Mouse (Mus musculus): ENCODE measurements around the gene Gtf2a2.
A peak's percentile ranks its signal among the peaks of the same experiment; 100 is the strongest.

Gene Gtf2a2

DNA sequence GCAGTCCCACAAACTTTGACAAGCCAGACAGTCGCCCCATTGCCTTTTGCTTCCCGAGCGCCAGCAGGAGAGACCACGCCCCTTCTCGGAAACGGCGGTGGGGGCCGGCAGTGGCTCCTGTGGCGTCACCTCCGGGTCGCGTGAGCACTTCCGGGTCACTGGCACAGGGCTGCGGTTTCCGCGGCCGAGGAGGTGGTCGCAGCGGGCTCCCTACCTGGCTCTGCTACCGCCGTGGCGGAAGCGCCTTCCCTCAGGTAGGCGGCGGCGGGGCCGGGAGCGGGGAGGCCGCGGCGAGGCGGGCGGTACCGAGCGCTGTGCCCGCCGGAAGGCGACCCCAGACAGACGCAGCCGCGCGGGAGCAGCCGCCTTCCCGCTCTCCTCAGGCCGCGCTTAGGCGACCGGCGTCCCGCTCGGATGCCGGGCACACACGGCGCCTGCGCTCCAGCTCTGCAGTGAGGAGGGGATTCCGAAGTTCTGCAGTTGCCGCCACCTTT, at the start of gene Gtf2a2:
Gene Gtf2a2 (plus strand): TSS at position 143 of the 494 bp plus-strand sequence.
- peak; percentile 89 to 93 for DNase-seq

DNA sequence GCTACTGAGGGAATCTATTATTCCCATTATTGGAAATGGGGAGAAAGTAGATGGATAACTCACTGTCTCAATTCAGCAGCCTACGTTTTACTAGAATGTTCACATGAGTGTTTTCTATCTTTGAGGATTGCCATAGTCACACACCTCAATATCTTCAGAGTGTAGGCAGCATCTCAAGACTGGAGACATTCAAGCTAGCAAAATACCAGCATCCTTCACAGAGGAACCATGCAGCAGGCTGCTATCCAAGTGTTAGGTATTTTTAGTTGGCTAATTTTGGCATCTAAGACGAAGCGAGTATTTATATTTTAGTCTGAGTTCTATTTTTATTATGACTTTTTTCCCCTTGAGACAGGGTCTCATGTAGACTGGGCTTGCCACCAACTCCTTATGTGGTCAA, 48.0 kb upstream of the Gtf2a2 start:
- no peak for DNase-seq

DNA sequence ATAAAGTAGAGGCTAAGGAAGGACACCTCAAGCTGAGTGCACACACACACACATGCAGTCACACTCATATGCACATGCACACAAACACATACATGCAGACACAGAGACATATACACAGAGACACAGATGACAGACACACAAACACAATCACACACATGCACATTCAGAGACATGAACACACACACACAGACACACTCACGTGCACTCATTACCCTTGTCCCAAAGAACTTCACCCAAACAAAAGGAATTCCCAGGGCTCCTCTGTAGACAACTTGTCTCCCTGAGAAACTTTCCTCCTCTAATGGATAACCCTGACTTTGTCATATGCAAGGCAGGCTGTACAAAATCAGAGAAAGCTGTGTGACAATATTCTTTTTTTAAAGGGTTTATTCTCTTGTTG, 26.8 kb upstream of the Gtf2a2 start:
- no peak for DNase-seq

DNA sequence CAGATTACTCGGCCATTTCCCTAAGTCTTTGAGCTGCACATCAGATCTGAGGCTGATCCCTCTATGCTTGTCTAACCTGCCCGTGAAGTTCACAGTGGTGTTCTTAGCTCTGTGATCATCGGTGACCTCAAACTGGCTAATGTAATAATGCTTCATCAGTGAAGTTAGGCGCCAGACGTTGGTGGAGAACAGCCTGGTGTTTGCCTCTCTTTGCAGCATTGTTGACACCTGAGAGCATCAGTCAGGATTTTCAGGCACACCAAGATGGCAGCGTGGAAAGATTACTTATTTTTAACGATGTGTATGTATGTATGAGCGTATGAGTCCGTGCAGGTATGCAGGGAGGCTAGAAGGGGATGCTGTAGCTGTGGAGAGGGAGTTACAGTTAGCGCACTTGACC, 26.3 kb upstream of the Gtf2a2 start:
- no peak for DNase-seq

DNA sequence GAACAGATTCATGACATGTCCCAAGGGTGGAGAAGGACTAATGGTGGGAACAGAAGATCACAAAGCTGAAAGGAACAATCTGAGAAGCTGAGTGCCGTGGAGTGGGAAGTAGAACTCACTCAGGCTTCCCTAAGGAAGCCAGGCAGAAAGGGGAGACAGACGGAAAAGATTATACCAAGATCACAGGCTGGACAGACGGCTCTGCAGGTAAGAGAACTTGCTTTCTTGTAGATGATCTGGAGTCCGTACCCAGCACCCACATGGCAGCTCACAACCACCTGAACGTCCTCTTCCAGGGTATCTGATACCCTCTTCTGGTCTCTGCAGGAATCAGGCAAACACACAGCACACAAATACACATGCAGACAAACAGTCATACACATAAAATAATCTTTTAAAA, 25.8 kb upstream of the Gtf2a2 start:
- no peak for DNase-seq

DNA sequence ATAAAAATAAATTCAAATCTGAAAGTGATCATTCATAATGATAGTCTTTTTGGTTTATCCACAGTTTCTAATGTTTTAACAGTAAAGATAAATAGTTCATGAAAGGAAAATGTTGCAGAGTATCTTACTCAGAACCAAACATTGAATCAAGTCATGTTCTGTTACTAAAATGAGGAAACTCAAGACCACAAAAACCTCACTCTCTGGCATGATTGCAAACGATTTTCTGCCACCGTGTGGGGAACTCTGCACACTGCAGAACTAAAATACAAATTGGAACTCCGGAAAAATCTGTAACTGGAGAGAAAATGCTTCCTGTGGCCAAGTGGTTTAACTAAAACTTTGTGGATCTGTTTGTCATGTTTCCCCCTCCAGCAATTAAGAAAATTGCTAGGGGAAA, 24.8 kb upstream of the Gtf2a2 start:
- peak; percentile 45 to 57 for DNase-seq

DNA sequence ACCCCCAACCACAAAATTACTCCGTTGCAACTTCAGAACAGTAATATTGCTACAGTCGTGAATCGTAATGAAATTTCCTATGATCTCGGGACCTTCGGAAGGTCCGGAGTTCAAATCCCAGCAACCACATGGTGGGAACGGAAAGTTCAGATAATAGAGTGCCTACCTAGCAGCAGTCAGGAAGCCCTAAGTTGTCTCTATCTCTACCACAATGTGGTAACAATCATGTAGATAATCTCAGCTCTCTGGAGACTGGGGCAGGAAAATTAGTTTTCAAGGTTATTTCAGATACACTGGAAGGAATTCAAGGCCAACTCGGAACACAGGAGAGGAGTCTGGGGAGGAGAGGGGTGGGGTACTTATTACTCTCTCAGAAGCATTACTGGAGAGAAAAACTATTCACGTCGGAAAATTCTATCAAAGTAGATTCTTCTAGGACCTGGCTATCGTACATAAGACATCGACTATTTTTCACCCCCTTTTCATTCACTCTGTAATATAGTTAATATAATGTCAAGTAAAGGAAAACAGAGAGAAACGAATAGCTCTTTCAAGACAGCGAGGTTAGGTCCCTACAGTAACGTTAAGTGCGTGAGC, 23.5 kb upstream of the Gtf2a2 start:
- no peak for DNase-seq

DNA sequence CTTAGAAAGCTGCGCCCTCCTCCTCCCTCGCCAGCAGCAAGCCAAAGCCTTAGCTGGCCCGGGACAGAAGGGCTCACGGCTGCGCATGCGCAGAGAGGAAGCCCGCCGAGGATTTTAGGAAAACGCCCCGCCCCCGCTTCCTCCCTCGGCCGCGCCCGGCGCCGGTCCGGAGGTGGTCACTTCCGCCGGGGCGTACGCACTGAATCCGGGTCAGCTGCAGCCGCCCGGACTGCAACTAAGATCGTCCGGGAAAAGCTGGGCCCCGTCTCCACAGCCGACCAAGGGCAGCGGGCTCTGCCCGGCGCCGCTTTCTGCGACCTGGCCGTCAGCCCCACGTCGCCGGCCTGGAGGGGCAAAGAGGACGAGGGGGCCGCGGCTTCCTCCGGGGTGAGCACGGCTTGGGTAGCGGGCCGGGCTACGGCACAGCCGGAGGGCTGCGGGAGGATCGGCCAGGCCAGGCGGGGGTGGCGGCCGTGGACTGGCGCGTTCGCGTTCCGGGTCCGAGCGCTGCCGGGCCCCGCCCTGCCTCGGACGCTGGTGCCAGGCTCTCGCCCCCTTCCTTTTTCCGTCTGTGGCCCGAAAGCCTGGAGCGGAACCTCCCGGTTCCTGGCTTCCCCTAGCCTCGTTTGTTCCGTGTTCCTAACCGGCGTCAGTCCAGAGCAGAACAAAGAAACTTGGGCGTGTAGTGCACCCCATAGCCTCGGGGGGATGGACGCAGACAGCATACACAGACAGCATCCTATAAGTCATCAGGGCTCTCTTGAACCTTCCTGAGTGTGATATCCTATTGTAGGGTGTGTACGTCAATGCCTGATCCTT, 22.8 kb upstream of the Gtf2a2 start, which contains the start of gene Bnip2:
Gene Bnip2 (plus strand): TSS at position 164 of the 819 bp plus-strand sequence.
- peak; percentile 96 to 98 for DNase-seq

DNA sequence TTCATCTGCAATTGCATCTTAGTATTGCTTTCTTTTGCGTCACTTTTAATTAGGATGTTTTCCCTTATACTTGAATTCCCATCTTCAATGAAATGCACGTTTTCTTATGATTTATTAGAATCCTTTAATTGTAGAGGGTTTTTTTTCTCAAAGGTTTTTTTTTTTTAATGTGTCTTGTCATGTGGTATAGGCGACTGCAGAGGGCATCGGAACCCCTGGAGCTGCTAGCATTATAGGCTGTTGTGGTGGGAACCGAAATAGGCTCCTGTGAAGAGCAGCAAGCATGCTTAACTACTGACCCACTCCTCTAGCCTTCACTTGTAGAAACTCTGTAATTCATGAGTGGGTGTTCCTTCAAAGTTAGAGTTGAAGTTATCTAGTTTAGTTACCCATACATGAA, 22.0 kb upstream of the Gtf2a2 start:
- DNase-seq = no peak

DNA sequence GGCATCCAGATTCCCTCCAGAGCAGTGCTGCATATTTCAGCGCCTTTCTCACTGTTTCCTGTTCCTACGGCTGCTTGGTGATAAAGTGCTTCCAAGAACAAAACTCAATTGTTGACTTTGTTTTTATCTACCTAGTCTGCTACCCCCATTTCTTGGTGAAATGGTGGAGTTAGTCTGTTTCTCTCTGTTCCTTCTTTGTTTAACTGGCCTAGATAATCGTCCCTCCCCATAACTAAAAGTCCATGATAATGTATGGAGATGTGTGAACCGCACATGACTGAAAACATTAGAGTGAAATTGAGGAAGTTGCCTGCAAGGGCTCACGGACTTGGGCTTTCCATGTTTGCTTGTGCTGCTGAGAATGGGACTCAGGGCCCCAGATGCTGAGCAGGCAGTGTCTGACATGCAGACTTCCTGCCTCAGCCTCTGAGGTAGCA, 19.5 kb upstream of the Gtf2a2 start:
- no peak for DNase-seq

DNA sequence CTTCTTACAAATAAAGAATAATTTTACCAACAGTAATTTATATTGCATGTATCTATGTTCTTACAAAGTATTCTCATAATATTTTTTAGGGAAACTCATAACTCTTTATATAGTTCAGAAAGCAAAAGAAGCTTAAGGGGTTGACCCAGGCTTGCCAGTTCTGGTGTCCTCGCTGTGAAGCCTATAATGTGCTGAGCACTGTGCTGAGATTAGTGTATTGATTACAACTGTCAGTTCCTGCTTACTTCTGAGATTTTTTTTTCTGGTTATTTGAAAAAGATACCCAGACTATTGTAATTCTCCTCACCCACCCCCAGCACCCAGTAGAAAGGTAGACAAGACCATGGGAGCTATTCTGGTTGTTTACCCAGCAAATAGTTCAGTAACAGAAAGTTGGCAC, 18.9 kb upstream of the Gtf2a2 start:
- DNase-seq = no peak

DNA sequence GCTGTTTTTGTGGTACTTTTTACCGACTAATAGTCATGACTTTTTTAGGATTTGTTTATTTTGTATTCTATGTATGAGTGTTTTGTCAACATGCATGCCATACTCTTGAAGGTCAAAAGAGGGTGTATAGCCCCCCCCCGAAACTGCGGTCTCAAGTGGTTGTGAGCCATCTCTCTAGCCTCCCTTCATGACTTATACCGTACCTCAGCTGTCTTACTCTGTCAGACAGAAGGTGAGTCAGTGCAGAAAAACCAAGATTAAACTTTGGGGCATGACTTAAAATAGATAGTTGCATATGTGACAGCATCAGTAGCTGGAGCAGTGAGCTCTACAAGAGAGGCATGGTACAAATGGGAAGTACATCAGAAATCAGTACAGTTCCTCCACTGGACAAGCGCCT, 17.8 kb upstream of the Gtf2a2 start:
- no peak for DNase-seq

DNA sequence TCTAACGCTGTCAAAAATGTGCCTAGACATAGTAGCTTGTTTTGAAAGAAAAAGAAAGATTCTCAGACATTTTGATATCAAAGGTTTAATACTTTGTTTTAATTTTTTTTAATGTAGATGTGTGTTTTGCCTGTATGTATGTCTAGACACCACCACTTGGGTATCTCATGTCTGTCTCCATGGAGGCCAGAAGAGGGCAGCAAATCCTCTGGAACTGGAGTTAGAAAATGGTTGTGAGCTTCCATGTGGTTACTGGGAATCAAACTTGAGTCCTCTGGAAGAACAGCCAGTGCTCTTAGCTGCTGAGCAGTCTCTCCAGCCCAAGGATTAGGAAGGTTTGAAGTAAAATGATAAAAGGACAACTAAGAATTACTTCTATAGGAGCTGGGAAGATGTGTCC, 13.0 kb upstream of the Gtf2a2 start:
- DNase-seq = no peak

DNA sequence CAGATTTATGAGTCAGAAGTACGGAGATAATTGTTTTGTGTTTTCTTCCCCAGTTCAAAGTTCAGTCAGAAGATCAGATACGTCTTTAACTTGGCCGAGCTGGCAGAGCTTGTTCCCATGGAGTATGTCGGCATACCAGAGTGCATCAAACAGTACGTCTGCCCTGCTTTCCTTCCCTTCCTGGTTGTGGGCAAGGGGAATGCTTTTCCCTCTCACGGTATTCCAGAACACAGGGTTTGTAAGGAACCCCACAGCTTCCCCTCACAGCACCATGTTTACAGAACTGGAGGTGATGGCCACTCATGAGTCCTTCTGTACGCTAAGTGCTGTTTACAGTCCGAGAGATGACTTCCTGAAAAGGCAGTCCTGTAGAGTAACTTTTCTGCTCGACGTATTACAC, 8.8 kb upstream of the Gtf2a2 start:
- DNase-seq = no peak

DNA sequence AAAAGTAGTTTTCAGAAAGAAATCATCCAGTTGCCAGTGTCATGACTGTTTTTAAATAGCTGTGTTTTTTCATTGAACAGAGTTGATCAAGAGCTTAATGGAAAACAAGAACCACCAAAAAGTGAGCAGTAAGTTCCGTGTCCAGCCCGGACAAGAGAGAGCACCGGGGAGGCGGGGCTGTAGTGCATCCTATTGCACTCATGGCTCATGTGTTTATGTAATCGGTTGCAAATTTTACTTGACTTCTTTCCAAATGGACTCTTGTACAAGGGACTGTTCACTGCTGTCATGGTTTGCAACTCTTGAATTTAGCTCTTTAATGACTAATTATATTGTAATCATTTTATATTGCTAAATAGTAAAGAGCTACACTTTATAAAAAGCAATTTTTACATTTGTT, 5.4 kb upstream of the Gtf2a2 start:
- DNase-seq = no peak

DNA sequence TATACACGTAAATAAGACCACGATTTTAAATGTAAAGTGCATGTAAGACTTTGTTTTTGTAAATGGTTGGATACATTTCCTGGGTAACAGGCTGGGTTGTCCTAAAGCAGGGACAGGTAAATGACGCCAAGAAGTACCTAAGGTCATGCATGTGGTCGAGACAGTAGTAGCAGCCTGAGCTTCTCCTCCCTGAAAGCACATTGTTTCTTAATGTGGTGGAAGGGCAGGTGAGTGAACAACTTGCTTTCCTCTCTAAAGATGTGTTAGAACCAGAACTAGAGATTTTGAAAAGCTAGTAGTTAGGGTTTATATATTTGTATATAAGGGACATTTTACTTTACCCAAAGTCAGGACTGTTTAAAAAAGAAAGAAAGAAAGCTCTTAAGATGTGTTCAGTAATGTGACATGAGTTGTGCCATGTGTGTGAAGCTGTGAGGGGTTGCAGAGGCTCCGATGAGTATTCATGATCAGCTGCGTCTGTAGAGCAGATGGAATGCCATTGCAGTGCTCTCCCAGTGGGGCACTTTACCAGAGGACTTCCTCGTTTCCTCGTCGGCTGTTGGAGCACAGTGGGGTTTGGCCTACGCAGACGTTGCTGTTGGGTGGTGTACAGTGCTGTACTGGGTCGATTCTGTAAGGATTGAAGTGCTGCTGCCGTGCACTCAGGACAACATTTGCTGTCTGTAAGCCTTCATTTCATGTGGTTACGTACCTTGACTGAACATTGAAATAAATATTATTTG, 4.7 kb upstream of the Gtf2a2 start:
- no peak for DNase-seq

DNA sequence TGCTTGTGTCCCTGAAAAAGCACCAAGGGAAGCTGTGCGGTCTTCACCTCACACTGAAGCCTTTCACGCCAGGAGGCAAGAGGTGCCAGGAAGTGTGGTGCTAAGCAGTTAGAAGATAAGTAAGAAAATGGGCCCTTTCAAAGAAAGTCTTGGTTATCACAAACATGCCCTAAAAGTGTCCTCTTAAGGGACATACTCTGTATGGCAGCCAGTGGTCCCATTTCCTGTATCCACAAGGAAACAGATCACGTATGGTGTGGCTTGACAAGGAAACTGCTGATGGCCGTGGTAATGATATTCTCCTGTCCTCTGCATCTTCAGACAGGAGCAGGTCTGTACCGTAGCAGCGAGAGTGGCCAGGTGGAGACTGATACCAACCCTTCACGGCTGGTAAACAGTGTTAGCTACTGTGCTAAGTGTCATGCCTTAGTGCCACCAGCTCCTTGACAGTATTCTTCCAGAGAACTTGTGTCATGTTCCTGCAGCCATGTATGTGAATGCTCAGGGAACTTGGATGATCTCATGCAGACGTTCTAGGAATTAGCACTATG, 2.5 kb upstream of the Gtf2a2 start:
- DNase-seq = no peak

DNA sequence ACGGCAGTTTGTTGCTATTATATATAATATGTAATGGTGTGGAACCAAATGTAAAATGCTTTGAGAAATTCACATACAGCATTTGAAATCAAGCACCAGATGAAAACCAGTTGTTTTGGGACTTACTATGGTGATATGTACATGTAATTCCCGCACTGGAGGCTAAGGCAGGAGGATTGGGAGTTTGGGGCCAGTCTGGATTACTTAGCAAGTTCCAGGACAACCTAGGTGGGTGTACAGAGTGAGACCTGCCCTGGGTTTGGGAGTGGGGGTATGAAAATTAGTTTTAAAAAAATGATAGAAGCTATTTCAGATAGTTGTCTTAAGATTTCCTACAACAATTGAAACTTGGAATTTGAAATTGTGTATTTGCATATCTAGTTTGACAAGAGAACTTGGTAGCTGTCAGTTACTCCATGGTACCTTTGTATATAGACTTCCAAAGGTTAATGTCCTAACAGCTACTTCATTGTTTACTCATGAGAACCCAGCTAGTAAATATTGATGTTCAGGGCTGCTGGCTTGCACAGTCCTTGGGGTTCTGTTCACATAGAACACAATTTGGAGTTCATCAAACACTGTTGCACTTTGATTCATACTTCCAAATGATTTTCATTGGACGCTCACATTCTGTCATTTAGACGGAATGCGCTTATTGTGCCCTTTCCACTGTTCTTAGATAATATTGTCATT, 1.4 kb upstream of the Gtf2a2 start:
- no peak for DNase-seq

DNA sequence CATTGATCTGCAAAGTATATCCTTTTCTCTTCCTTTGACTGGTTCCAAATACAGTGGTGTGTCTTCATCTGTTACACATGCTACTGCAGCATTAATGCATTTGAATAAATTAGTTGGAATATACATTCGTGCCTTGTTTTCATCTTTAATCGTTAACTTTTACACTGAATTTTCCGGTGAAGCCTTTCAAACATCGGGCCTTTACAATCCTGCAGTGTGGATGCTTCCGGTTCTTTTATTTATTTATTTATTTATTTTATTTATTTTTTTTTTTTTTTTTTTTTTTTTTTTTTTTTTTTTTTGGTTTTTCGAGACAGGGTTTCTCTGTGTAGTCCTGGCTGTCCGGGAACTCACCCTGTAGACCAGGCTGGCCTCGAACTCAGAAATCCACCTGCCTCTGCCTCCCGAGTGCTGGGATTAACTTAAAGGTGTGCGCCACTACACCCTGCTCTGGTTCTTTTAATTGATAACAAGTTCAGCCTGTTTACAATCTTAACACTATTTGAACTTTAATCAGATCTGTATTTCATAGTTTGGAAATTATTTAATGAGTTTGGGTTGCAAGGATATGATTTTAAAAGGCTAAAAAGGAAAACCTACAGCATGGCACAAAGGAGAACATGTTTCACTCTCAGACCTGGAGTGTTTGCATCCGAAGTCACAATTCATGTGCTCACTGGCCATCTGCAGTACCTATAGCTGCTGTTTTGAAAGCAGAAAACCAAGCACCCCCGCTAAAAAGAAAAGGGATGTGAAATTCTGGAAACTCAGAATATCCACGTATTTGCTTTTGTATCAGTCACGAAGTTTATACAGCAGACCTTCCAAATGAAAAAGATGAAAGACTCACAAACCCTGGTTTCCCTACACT, 578 bp upstream of the Gtf2a2 start:
- no peak for DNase-seq

DNA sequence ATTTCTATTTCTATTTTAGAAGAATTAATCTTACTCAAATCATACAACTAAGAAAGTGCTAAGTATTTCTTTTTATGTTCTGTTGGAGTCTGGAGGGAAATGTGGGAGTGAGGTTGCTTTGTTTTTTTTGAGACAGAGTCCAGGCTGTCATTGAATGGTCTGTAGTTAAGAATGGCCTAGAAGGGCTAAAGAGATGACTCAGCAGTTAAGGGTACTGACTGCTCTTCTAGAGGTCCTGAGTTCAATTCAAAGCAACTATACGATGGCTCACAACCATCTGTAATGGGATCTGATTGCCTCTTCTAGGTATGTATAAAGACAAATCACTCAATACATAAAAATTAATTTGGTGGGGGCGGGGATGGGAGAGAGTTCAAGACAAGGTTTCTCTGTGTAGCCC, 3.3 kb downstream of the Gtf2a2 start:
- DNase-seq = no peak

DNA sequence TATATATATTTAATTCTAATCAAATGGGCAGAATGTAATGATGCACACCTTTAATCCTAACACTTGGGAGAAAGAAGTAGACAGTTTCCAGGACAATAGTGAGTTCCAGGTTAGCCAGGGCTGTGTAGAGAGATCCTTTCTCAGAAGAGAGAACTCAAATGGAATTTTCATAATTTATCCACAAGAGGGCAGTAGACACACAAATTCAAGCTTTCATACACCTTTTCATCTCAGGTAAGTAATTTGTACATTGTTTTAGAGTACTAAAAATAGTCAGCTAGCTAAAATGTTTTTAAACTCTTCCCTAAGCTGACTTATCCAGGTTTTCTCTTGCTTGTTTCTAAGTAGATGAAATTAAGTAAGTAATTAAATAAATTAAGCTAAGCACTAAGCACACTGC, 6.5 kb downstream of the Gtf2a2 start:
- DNase-seq = no peak

DNA sequence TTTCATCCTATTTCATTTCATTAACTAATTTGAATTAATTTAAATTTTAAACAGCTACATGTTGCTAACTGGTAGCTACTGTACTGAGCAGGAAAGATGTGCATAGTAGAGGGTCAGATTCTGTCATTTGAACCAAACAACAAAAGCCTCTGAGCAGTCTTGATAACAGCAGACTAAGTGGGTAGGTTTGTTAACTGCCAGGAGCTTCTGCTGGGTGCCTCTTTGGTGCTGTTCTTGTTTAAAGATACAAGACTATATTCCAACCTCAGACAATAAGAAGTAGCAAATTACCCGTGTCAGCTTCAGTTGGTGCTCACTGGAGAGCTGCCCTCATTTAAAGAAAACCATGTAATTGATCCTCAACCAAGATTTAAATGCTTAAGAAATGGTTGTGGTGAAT, 9.3 kb downstream of the Gtf2a2 start:
- no peak for DNase-seq

All from cerebellum, postnatal 36 days (tissue).